Mouse (Mus musculus) retina, adult 2 months (tissue): ENCODE measurements around the gene Ppfia2.

Source experiments
- DNase-seq: peaks from one replicate; pipeline ENCODE4 v3.0.0-alpha.2; 2012; ENCODE audit warnings: low read depth, low spot score

Ppfia2 gene

GRCm38 (mm10) chr10:106665221-106665620 is 195.1 kb downstream of the Ppfia2 start:
- no peak for DNase-seq

- DNase-seq, result no peak
Observed at GRCm38 (mm10) chr10:106670170-106670569, 200.0 kb downstream of the Ppfia2 start.

- DNase-seq, result no peak
Observed at GRCm38 (mm10) chr10:106681395-106681794, 211.3 kb downstream of the Ppfia2 start.

GRCm38 (mm10) chr10:106685519-106685918 is 215.4 kb downstream of the Ppfia2 start:
- DNase-seq, result no peak

- DNase-seq, result no peak
Observed at GRCm38 (mm10) chr10:106719936-106720335, 249.8 kb downstream of the Ppfia2 start.

- no peak for DNase-seq
Observed at GRCm38 (mm10) chr10:106732265-106732664, 262.1 kb downstream of the Ppfia2 start.

GRCm38 (mm10) chr10:106736230-106737063 is 266.3 kb downstream of the Ppfia2 start:
- no peak for DNase-seq

GRCm38 (mm10) chr10:106738190-106738589 is 268.1 kb downstream of the Ppfia2 start:
- DNase-seq, result no peak

- no peak for DNase-seq
Observed at GRCm38 (mm10) chr10:106744966-106745365, 274.8 kb downstream of the Ppfia2 start.

GRCm38 (mm10) chr10:106761061-106761460 is 290.9 kb downstream of the Ppfia2 start:
- DNase-seq, result no peak

- DNase-seq, result no peak
Observed at GRCm38 (mm10) chr10:106763785-106764184, 293.6 kb downstream of the Ppfia2 start.

- DNase-seq, result no peak
Observed at GRCm38 (mm10) chr10:106775571-106775970, 305.4 kb downstream of the Ppfia2 start.

GRCm38 (mm10) chr10:106815447-106815846 is 345.3 kb downstream of the Ppfia2 start:
- DNase-seq, result no peak

- DNase-seq, result no peak
Observed at GRCm38 (mm10) chr10:106818381-106818780, 348.2 kb downstream of the Ppfia2 start.

- no peak for DNase-seq
Observed at GRCm38 (mm10) chr10:106824215-106824614, 354.1 kb downstream of the Ppfia2 start.

GRCm38 (mm10) chr10:106838476-106838875 is 368.3 kb downstream of the Ppfia2 start:
- no peak for DNase-seq

GRCm38 (mm10) chr10:106858106-106858505 is 388.0 kb downstream of the Ppfia2 start:
- no peak for DNase-seq

- DNase-seq, result no peak
Observed at GRCm38 (mm10) chr10:106870233-106870632, 400.1 kb downstream of the Ppfia2 start.

GRCm38 (mm10) chr10:106871847-106872246 is 401.7 kb downstream of the Ppfia2 start:
- no peak for DNase-seq

GRCm38 (mm10) chr10:106872714-106873113 is 402.6 kb downstream of the Ppfia2 start:
- no peak for DNase-seq

GRCm38 (mm10) chr10:106881330-106881729 is 411.2 kb downstream of the Ppfia2 start:
- no peak for DNase-seq

GRCm38 (mm10) chr10:106896351-106896750 is 426.2 kb downstream of the Ppfia2 start:
- no peak for DNase-seq

GRCm38 (mm10) chr10:106910108-106910507 is 440.0 kb downstream of the Ppfia2 start:
- no peak for DNase-seq
